Mouse (Mus musculus) olfactory bulb, adult 2 months (tissue): ENCODE measurements around the gene Alox5ap. TPM values are rescaled to one million over a fixed set of nuclear protein-coding genes. Genes with fewer than 3 reads are reported as not detected.

Source experiments
- H3K27ac ChIP-seq: fragments of 200-500 bp; 2 replicates; pipeline ENCODE4 v1.5.1; 2012; ENCODE audit warnings: low read depth, low read length; ENCODE audit not compliant: insufficient read depth
- H3K4me1 ChIP-seq: fragments of 200-500 bp; 2 replicates; pipeline ENCODE4 v1.6.1; 2012; ENCODE audit warnings: low read length; ENCODE audit not compliant: control insufficient read depth, insufficient read depth
- H3K4me3 ChIP-seq: fragments of 200-500 bp; 2 replicates; pipeline ENCODE4 v1.5.1; 2012; ENCODE audit warnings: mild to moderate bottlenecking, low read depth, low read length, moderate library complexity; ENCODE audit not compliant: insufficient read depth
- CTCF ChIP-seq: fragments of 200-500 bp; IDR thresholded peaks from 2 replicates; pipeline ENCODE4 v1.5.1; 2012; ENCODE audit warnings: low read depth, mild to moderate bottlenecking, low read length, moderate library complexity; ENCODE audit not compliant: insufficient read depth
- POLR2A ChIP-seq: fragments of 200-500 bp; IDR thresholded peaks from 2 replicates; pipeline ENCODE4 v1.6.1; 2012; ENCODE audit warnings: mild to moderate bottlenecking, low read depth, low read length, moderate library complexity; ENCODE audit not compliant: insufficient read depth
- WGBS: fragments of 180-500 bp; shearing (Covaris S2); methylation state at CpG from one replicate; pipeline ENCODE4 v1.1.7; 2018; 5-methylcytosine and 5-hydroxymethylcytosine counted together
- polyA plus RNA-seq: library from polyadenylated mRNA; stranded (reverse); fragments of >200 nt; gene quantifications from 2 replicates; pipeline ENCODE4 v1.2.4, GENCODE M21; 2012; ENCODE audit warnings: low replicate concordance; ENCODE audit not compliant: missing spikeins, insufficient read depth, insufficient read length

Alox5ap gene
- polyA plus RNA-seq, 1 experiment = not detected

DNA sequence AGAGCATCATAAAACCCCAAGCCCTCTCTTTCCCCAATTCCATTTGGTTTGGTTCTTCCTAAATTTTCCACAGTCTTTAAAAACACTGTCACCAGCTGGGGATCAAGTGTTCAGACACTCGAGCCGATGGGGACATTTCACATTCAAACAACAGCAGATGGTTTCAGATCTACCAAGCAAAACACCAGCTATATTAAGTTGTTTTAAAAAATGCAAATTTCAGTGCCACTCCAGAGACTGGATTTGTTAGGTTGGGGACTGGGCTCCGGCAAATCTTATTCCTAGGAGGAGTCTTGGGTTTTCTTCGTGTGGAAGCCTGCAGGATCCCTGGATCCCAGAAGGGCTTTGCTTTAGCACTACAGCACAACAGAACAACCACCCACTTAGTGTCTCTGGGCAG lies 28.5 kb downstream of the Alox5ap start:
- no peak overlapping the region for H3K27ac ChIP-seq

DNA sequence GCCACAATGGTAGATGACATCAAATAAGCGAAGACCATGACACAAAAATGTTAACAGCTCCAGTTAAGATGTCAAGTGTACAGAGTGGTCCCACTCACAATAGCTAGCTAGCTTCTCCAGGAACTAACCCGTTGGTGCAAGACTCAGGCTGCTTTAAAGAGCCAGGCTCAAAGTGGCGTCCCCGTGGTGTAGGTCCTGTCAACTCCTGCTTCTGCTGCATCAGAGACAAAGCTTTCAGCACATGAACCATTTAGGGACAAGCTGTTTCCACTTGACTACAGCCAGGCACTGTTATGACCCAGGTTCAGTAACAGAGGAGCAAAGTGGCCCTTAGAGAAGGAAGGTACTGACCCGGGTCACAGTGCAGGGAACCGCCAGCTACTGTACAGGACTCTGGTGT lies 32.2 kb downstream of the Alox5ap start:
- Histone ChIP-seq H3K4me3 (no peak overlapping the region), H3K4me1 (no peaks in the 10 kb centered on the region), H3K27ac (no peak overlapping the region)
- 94% methylated on average over 6 of the region's 6 CpGs for WGBS
- TF ChIP-seq CTCF (no peak), POLR2A (no peak)

More for the DNA sequence above, 28.5 kb downstream of the Alox5ap start:
- WGBS = 63% methylated on average over 4 of the region's 4 CpGs
- H3K4me3 ChIP-seq = no peak overlapping the region
- H3K4me1 ChIP-seq = no peaks in the 10 kb centered on the region
- TF ChIP-seq POLR2A = no peak
- no peak for TF ChIP-seq CTCF

DNA sequence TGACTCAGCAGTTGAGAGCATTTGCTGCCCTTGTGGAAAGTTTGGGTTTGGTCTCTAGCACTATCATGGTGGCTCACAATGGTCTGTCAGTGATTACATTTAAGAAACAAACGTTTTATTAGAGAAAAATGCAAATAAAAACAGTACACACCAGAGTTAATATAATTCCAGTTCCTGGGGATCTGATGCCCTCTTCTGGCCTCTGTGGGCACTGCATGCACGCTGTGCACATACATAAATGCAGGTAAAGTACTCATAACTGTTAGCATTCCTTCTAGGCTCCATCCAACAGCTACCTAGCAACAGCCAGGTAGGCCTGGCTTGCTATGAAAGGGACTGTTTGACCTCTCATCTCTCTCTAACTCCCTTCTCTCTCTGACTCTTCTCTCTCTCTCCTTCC lies 32.9 kb downstream of the Alox5ap start:
- no peak overlapping the region for H3K27ac ChIP-seq
- H3K4me3 ChIP-seq = no peak overlapping the region
- H3K4me1 ChIP-seq = no peaks in the 10 kb centered on the region
- no peak for TF ChIP-seq POLR2A
- TF ChIP-seq CTCF = no peak
- WGBS = 60% methylated on average over 2 of the region's 2 CpGs

DNA sequence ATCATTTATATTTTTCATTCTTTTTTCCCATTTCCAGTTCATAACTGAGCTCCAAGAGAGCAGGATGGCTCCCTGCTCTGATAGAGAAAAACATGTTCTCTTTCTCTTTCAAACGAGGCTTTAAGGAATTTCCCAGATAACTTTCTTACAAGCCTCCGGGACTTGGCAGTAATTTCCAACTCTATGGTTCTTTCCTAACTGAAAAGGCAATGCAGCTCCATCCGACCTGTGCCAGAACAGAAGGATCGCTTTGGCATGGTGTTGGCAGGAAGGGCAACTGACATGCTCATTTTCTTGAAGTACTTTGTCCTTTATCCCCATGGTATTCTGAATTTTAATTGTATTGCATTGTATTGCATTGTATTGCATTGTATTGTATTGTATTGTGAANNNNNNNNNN lies 33.7 kb downstream of the Alox5ap start:
- no peak overlapping the region for H3K4me3 ChIP-seq
- TF ChIP-seq CTCF (no peak), POLR2A (no peak)
- H3K4me1 ChIP-seq = no peaks in the 10 kb centered on the region
- WGBS = 55% methylated on average over 4 of the region's 4 CpGs
- no peak overlapping the region for H3K27ac ChIP-seq

DNA sequence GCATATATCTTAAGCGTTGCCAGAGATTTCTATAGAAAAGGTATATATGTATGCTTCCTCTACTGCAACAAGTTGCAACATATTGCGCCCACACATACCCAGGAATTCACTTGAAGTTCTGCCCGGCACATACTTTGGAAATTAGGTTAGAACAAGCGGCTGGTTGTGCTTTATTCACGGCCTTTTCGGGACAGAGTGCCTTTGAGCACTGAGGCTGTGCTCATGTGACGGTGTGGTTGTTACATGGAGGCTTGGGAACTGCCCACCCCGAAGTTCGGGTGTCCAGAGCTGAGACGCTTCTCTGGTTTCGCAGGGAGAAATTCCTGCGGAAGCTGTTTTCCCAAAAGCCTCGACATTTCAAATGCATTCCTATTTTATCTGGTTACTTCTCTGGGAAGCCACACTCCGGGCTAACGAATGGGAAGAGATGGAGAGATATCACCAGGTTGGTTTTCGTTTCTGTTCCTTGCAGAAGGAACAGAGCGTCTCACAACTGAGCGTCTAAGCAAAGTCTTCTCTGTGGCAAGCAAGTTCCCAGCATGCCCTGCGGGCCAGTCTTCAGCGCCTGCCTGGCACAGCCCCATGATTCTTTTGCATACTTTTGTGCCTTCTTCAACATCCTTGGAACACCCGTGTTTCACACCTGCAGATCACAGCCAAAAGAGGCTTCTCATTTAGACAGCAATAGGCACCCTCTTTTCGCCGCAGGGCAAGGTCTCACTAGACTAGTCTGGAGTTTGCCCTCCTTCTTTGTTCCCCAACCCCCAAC lies 48.5 kb downstream of the Alox5ap start:
- TF ChIP-seq CTCF (no peak), POLR2A (no peak)
- WGBS = 41% methylated on average over 23 of the region's 23 CpGs
- Histone ChIP-seq H3K4me3 (no peak overlapping the region), H3K27ac (no peak overlapping the region; the same call in none of the 2 replicates), H3K4me1 (peaks cover 14% of the 10 kb centered on the region)

DNA sequence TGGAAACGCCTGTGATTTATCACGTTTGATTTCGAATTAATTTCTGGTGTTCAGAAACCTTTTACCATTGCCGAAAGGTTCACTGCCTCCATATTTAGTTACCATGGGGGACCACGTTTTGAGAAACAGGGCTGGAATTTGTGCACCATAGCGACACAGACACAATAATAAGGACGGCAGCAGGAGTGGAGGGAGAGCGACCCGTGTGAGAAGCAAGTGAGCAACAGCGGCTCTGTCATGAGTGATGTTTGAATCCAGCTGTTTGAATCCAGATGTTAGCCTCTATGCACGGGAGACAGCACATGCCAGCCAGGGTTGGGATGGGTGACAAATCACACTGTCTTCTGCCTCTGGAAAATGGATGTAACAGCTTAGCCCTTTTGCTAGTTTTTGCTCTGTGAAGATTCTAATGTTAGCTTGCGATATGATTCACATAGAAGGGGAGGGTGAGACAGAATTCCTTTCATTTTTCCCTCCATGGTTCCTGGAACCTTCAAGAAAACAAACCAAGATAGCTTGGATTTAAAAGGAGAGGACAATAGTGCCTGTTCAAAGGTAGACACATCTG lies 50.0 kb downstream of the Alox5ap start:
- WGBS = 71% methylated on average over 12 of the region's 12 CpGs
- Histone ChIP-seq H3K4me1 (peaks cover 14% of the 10 kb centered on the region), H3K27ac (no peak overlapping the region), H3K4me3 (no peak overlapping the region)
- TF ChIP-seq POLR2A (no peak), CTCF (no peak)

DNA sequence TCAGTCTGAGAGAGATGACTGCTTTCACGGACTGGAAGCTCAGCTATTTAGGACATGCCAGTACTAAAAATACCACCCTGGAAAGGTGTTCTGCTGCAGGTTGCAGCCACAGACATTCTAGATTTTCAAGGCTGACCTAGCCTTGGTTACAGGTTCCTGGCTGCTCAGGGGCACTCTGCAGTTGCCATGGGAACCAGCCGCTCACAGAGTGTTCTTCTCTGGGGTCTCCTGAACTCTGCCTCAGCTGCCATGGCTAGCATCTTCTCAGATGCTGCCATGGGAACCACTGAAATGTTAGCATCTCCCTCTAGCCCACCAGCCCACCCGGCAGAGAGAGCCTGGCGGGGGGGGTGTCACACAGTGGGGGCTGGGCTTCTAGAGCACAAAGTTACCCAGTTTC lies 52.4 kb downstream of the Alox5ap start:
- Histone ChIP-seq H3K4me3 (no peak overlapping the region), H3K4me1 (peaks cover 29% of the 10 kb centered on the region), H3K27ac (no peak overlapping the region)
- WGBS = 21% methylated on average over 4 of the region's 4 CpGs
- TF ChIP-seq POLR2A = no peak
- TF ChIP-seq CTCF = no peak

DNA sequence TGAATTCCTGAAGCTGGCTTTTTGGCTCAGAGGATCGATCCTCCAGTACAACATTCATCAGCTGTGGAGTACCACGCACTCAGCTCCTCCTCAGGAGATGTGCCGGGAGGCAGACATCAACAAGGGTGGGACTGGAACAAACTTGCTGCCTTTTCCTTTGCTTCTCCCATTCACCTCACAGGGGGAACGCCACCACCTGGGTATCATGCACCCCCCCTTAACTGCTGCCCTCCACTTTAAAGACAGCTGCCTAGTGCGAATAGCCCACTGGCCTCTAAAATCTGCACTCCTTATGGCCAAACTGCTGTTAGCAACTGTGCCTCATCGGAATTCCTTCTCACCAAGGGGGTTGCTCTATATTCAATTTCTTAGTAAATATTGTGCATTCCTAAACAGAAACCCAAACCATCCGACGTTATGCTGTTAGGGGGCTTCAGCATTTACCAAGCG lies 55.3 kb downstream of the Alox5ap start:
- H3K4me3 ChIP-seq = no peak overlapping the region
- peaks cover 32% of the 10 kb centered on the region for H3K4me1 ChIP-seq
- no peak for TF ChIP-seq CTCF
- no peak for TF ChIP-seq POLR2A
- WGBS = 58% methylated on average over 9 of the region's 9 CpGs
- no peak overlapping the region for H3K27ac ChIP-seq

DNA sequence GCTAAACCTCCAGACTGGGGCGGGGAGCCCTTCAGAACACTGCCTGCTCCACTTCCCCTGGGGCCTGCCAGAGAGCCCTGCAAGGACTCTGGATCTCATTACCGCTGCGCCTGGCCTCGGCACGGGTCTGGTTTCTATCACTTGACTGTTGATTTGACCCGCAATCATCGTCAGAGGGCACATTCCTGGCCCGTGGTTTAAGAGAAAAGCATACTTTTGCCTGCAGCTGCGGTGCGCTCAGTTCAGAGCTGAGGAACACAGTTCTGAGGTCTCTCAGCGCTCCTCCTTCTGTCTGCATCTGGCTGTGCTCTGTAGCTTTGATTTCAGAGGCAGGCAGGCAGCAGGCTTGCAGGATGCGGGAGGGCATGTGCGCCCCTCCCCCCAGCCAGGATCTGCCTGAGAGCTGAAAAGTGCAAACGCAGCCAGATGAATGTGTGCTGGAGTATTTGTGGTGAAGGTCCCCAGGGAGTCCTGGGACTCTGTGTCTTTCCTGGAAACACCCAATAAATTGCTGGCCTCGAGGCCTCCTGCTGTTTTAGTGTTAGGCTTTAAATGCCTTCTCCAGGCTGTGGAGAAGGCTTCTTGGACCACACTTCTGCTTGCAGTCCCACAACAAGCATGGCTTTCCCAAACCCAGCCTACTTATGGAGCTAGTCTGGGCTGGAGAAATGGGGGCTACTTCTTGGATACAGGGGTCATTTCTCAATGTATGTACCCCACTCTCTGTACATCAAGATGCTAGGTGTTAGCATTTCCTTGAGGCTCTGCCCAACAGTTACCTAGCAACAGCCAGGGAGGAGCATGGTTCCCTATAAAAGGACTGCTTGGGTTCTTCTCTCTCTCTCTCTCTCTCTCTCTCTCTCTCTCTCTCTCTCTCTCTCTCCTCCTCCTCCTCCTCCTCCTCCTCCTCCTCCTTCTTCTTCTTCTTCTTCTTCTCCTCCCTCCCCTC lies 56.2 kb downstream of the Alox5ap start:
- WGBS = 5% methylated on average over 15 of the region's 15 CpGs
- H3K4me1 ChIP-seq = peaks cover 32% of the 10 kb centered on the region
- no peak overlapping the region for H3K4me3 ChIP-seq
- TF ChIP-seq POLR2A (no peak), CTCF (no peak)
- peak overlapping the region; percentile 17; the same call in 1 of the 2 replicates for H3K27ac ChIP-seq
